Mouse (Mus musculus): Measurements from ENCODE around the gene Olfr1347. TPM values are rescaled to one million over a fixed set of nuclear protein-coding genes. Genes with fewer than 3 reads are reported as not detected.

Gene Olfr1347
- polyA plus RNA-seq, 1 experiment from 2014 or later = not detected

GRCm38 (mm10) chr7:6466951-6467350 lies 32.6 kb downstream of the Olfr1347 start, which contains the start of gene Olfr1346:
Olfr1346 (plus strand) TSS chr7:6467101.
- H3K9ac ChIP-seq (ENCODE audit: low read length) = no peak within 1 kb of the TSS
- no peak within 1 kb of the TSS for H3K4me3 ChIP-seq (ENCODE audit: control insufficient read depth in 1 of 2, insufficient read depth in 1 of 2, low read depth in 1 of 2, low read length in 2 of 2)
- H3K27me3 ChIP-seq (ENCODE audit: control insufficient read depth, insufficient read depth, low read length) = no peaks in the 10 kb centered on the region
- H3K9me3 ChIP-seq (ENCODE audit: control insufficient read depth, low read length) = peaks cover 10% of the 10 kb centered on the region; the same call in 1 of the 2 replicates
- H3K4me1 ChIP-seq (ENCODE audit: control insufficient read depth in 2 of 2, insufficient read depth in 2 of 2, low read length in 2 of 2) = no peaks in the 10 kb centered on the region
- H3K27ac ChIP-seq (replicated peaks in 1 of 2; ENCODE audit: control insufficient read depth in 1 of 2, insufficient read depth in 1 of 2, low read depth in 2 of 2, low read length in 2 of 2) = no peak within 1 kb of the TSS
- no peak for ATAC-seq (ENCODE audit: insufficient number of reproducible peaks, insufficient read depth, low FRiP score, low read depth)
- no peaks in the 10 kb centered on the region for H3K36me3 ChIP-seq (ENCODE audit: control insufficient read depth, insufficient read depth, low read length)
- H3K4me2 ChIP-seq (ENCODE audit: low read length) = no peak within 1 kb of the TSS

- H3K4me3 ChIP-seq (ENCODE audit: control insufficient read depth in 1 of 2, insufficient read depth in 1 of 2, low read depth in 1 of 2, low read length in 2 of 2) = no peak overlapping the region
- no peaks in the 10 kb centered on the region for H3K27me3 ChIP-seq (ENCODE audit: control insufficient read depth, insufficient read depth, low read length)
- no peaks in the 10 kb centered on the region for H3K4me1 ChIP-seq (ENCODE audit: control insufficient read depth in 2 of 2, insufficient read depth in 2 of 2, low read length in 2 of 2)
- peaks cover 18% of the 10 kb centered on the region; the same call in 1 of the 2 replicates for H3K9me3 ChIP-seq (ENCODE audit: control insufficient read depth, low read length)
- H3K27ac ChIP-seq (replicated peaks in 1 of 2; ENCODE audit: control insufficient read depth in 1 of 2, insufficient read depth in 1 of 2, low read depth in 2 of 2, low read length in 2 of 2) = no peak overlapping the region
- 30% methylated on average over 3 of the region's 3 CpGs for WGBS
- no peak for ATAC-seq (ENCODE audit: insufficient number of reproducible peaks, insufficient read depth, low FRiP score, low read depth)
- H3K36me3 ChIP-seq (ENCODE audit: control insufficient read depth, insufficient read depth, low read length) = no peaks in the 10 kb centered on the region
- no peak overlapping the region for H3K9ac ChIP-seq (ENCODE audit: low read length)
- H3K4me2 ChIP-seq (ENCODE audit: low read length) = no peak overlapping the region
Measured at GRCm38 (mm10) chr7:6456399-6456798, 43.2 kb downstream of the Olfr1347 start.

- H3K27me3 ChIP-seq (ENCODE audit: control insufficient read depth, insufficient read depth, low read length) = no peaks in the 10 kb centered on the region
- H3K4me2 ChIP-seq (ENCODE audit: low read length) = no peak within 1 kb of the TSS
Measured at GRCm38 (mm10) chr7:6455868-6456267, 43.7 kb downstream of the Olfr1347 start, which contains the start of gene Olfr1336. Olfr1336 (plus strand) TSS chr7:6456168.

GRCm38 (mm10) chr7:6447771-6448170 lies 51.8 kb downstream of the Olfr1347 start:
- H3K9ac ChIP-seq (ENCODE audit: low read length) = no peak overlapping the region
- no peaks in the 10 kb centered on the region for H3K4me1 ChIP-seq (ENCODE audit: control insufficient read depth in 2 of 2, insufficient read depth in 2 of 2, low read length in 2 of 2)
- H3K4me3 ChIP-seq (ENCODE audit: control insufficient read depth in 1 of 2, insufficient read depth in 1 of 2, low read depth in 1 of 2, low read length in 2 of 2) = no peak overlapping the region
- no peak overlapping the region for H3K4me2 ChIP-seq (ENCODE audit: low read length)
- no peaks in the 10 kb centered on the region for H3K27me3 ChIP-seq (ENCODE audit: control insufficient read depth, insufficient read depth, low read length)
- no peaks in the 10 kb centered on the region for H3K36me3 ChIP-seq (ENCODE audit: control insufficient read depth, insufficient read depth, low read length)
- WGBS = 65% methylated on average over 5 of the region's 5 CpGs
- ATAC-seq (ENCODE audit: insufficient number of reproducible peaks, insufficient read depth, low FRiP score, low read depth) = no peak
- peaks cover 9% of the 10 kb centered on the region; the same call in 1 of the 2 replicates for H3K9me3 ChIP-seq (ENCODE audit: control insufficient read depth, low read length)
- no peak overlapping the region for H3K27ac ChIP-seq (replicated peaks in 1 of 2; ENCODE audit: control insufficient read depth in 1 of 2, insufficient read depth in 1 of 2, low read depth in 2 of 2, low read length in 2 of 2)

More at GRCm38 (mm10) chr7:6455868-6456267, 43.7 kb downstream of the Olfr1347 start, which contains the start of gene Olfr1336:
- peaks cover 16% of the 10 kb centered on the region; the same call in 1 of the 2 replicates for H3K9me3 ChIP-seq (ENCODE audit: control insufficient read depth, low read length)
- no peak within 1 kb of the TSS for H3K9ac ChIP-seq (ENCODE audit: low read length)
- H3K4me3 ChIP-seq (ENCODE audit: control insufficient read depth in 1 of 2, insufficient read depth in 1 of 2, low read depth in 1 of 2, low read length in 2 of 2) = no peak within 1 kb of the TSS
- H3K4me1 ChIP-seq (ENCODE audit: control insufficient read depth in 2 of 2, insufficient read depth in 2 of 2, low read length in 2 of 2) = no peaks in the 10 kb centered on the region
- no peak for ATAC-seq (ENCODE audit: insufficient number of reproducible peaks, insufficient read depth, low FRiP score, low read depth)
- H3K27ac ChIP-seq (replicated peaks in 1 of 2; ENCODE audit: control insufficient read depth in 1 of 2, insufficient read depth in 1 of 2, low read depth in 2 of 2, low read length in 2 of 2) = no peak within 1 kb of the TSS
- H3K36me3 ChIP-seq (ENCODE audit: control insufficient read depth, insufficient read depth, low read length) = no peaks in the 10 kb centered on the region

GRCm38 (mm10) chr7:6441173-6441572 lies 58.4 kb downstream of the Olfr1347 start:
- 62% methylated on average over 2 of the region's 2 CpGs for WGBS
- Histone ChIP-seq H3K9ac (ENCODE audit: low read length) (no peak overlapping the region), H3K27ac (replicated peaks in 1 of 2; ENCODE audit: control insufficient read depth in 1 of 2, insufficient read depth in 1 of 2, low read depth in 2 of 2, low read length in 2 of 2) (no peak overlapping the region), H3K9me3 (ENCODE audit: control insufficient read depth, low read length) (no peaks in the 10 kb centered on the region), H3K36me3 (ENCODE audit: control insufficient read depth, insufficient read depth, low read length) (no peaks in the 10 kb centered on the region), H3K4me2 (ENCODE audit: low read length) (no peak overlapping the region), H3K4me1 (ENCODE audit: control insufficient read depth in 2 of 2, insufficient read depth in 2 of 2, low read length in 2 of 2) (no peaks in the 10 kb centered on the region), H3K4me3 (ENCODE audit: control insufficient read depth in 1 of 2, insufficient read depth in 1 of 2, low read depth in 1 of 2, low read length in 2 of 2) (no peak overlapping the region), H3K27me3 (ENCODE audit: control insufficient read depth, insufficient read depth, low read length) (no peaks in the 10 kb centered on the region)
- no peak for ATAC-seq (ENCODE audit: insufficient number of reproducible peaks, insufficient read depth, low FRiP score, low read depth)

- H3K9ac ChIP-seq (ENCODE audit: low read length) = no peak within 1 kb of the TSS
- H3K9me3 ChIP-seq (ENCODE audit: control insufficient read depth, low read length) = no peaks in the 10 kb centered on the region
- WGBS = 68% methylated on average over 3 of the region's 3 CpGs
- no peaks in the 10 kb centered on the region for H3K36me3 ChIP-seq (ENCODE audit: control insufficient read depth, insufficient read depth, low read length)
- ATAC-seq (ENCODE audit: insufficient number of reproducible peaks, insufficient read depth, low FRiP score, low read depth) = no peak
- no peak within 1 kb of the TSS for H3K4me3 ChIP-seq (ENCODE audit: control insufficient read depth in 1 of 2, insufficient read depth in 1 of 2, low read depth in 1 of 2, low read length in 2 of 2)
- no peaks in the 10 kb centered on the region for H3K27me3 ChIP-seq (ENCODE audit: control insufficient read depth, insufficient read depth, low read length)
- H3K4me1 ChIP-seq (ENCODE audit: control insufficient read depth in 2 of 2, insufficient read depth in 2 of 2, low read length in 2 of 2) = no peaks in the 10 kb centered on the region
- no peak within 1 kb of the TSS for H3K4me2 ChIP-seq (ENCODE audit: low read length)
- H3K27ac ChIP-seq (replicated peaks in 1 of 2; ENCODE audit: control insufficient read depth in 1 of 2, insufficient read depth in 1 of 2, low read depth in 2 of 2, low read length in 2 of 2) = no peak within 1 kb of the TSS
Measured at GRCm38 (mm10) chr7:6438388-6438787, 61.2 kb downstream of the Olfr1347 start, which contains the start of gene Olfr1344. Olfr1344 (plus strand) TSS chr7:6438688.

Other genes with a start within 250 kb of the Olfr1347 start
- not detected in 2 replicates for gene Epp13, start 247.0 kb downstream of the Olfr1347 start, polyA plus RNA-seq (2014; fragmentation: Nextera tagmentation; extraction: Ambion mirVana)
- gene Zfp667, start 213.2 kb downstream of the Olfr1347 start, polyA plus RNA-seq (2014; fragmentation: Nextera tagmentation; extraction: Ambion mirVana) = 3.4 and 3.5 TPM in 2 replicates
- 4.0 and 6.0 TPM in 2 replicates for gene Zfp583, start 168.5 kb downstream of the Olfr1347 start, polyA plus RNA-seq (2014; fragmentation: Nextera tagmentation; extraction: Ambion mirVana)
- gene Gm3854, start 156.0 kb downstream of the Olfr1347 start, polyA plus RNA-seq (2014; fragmentation: Nextera tagmentation; extraction: Ambion mirVana) = 1.2 and 1.5 TPM in 2 replicates
- gene Zfp78, start 136.5 kb downstream of the Olfr1347 start, polyA plus RNA-seq (2014; fragmentation: Nextera tagmentation; extraction: Ambion mirVana) = 1.6 and 1.8 TPM in 2 replicates
- gene Zfp28, start 116.5 kb downstream of the Olfr1347 start, polyA plus RNA-seq (2014; fragmentation: Nextera tagmentation; extraction: Ambion mirVana) = 6.9 and 10.7 TPM in 2 replicates
- 0.74 TPM in 1 of 2 replicates, not detected in the other for gene Smim17, start 101.0 kb downstream of the Olfr1347 start, polyA plus RNA-seq (2014; fragmentation: Nextera tagmentation; extraction: Ambion mirVana)
- not detected in 2 replicates for gene Gm20715, start 89.5 kb downstream of the Olfr1347 start, polyA plus RNA-seq (2014; fragmentation: Nextera tagmentation; extraction: Ambion mirVana)
- gene Olfr1344, start 61.1 kb downstream of the Olfr1347 start, polyA plus RNA-seq (2014; fragmentation: Nextera tagmentation; extraction: Ambion mirVana) = not detected in 2 replicates
- not detected in 2 replicates for gene Olfr1336, start 43.6 kb downstream of the Olfr1347 start, polyA plus RNA-seq (2014; fragmentation: Nextera tagmentation; extraction: Ambion mirVana)
- not detected in 2 replicates for gene Olfr1346, start 32.7 kb downstream of the Olfr1347 start, polyA plus RNA-seq (2014; fragmentation: Nextera tagmentation; extraction: Ambion mirVana)
- gene Olfr5, start 12.8 kb downstream of the Olfr1347 start, polyA plus RNA-seq (2014; fragmentation: Nextera tagmentation; extraction: Ambion mirVana) = not detected in 2 replicates
- gene Olfr1348, start 9.0 kb upstream of the Olfr1347 start, polyA plus RNA-seq (2014; fragmentation: Nextera tagmentation; extraction: Ambion mirVana) = not detected in 2 replicates
- gene Olfr1349, start 23.2 kb upstream of the Olfr1347 start, polyA plus RNA-seq (2014; fragmentation: Nextera tagmentation; extraction: Ambion mirVana) = not detected in 2 replicates
- gene Olfr1350, start 65.1 kb upstream of the Olfr1347 start, polyA plus RNA-seq (2014; fragmentation: Nextera tagmentation; extraction: Ambion mirVana) = not detected in 2 replicates
- 13.9 and 19.0 TPM in 2 replicates for gene Zim1, start 196.7 kb upstream of the Olfr1347 start, polyA plus RNA-seq (2014; fragmentation: Nextera tagmentation; extraction: Ambion mirVana)
- 119 and 120 TPM in 2 replicates for gene Peg3, start 230.7 kb upstream of the Olfr1347 start, polyA plus RNA-seq (2014; fragmentation: Nextera tagmentation; extraction: Ambion mirVana)
- gene Usp29, start 230.8 kb upstream of the Olfr1347 start, polyA plus RNA-seq (2014; fragmentation: Nextera tagmentation; extraction: Ambion mirVana) = 7.7 and 8.7 TPM in 2 replicates